Mouse (Mus musculus) right cerebral cortex, postnatal 10 days (tissue): ENCODE results near the gene Rbm44.
A peak's percentile ranks its signal among the peaks of the same experiment; 100 is the strongest.

Source experiments
- DNase-seq, 2 experiments: peaks; one replicate each; pipeline ENCODE4 v3.0.0; 2021; ENCODE audit warnings: low spot score in 2 of 2

Rbm44 gene

GRCm38 (mm10) chr1:91179086-91179485 lies 34.2 kb downstream of the Rbm44 start:
- DNase-seq: peak; percentile 85 to 86

- DNase-seq: peak; percentile 65 to 70
These were observed 34.8 kb downstream of the Rbm44 start, which contains the start of gene Ramp1 for GRCm38 (mm10) chr1:91179533-91180173. Gene Ramp1, plus strand, starts transcription at chr1:91179822.

- no peak for DNase-seq
These were observed 35.3 kb downstream of the Rbm44 start for GRCm38 (mm10) chr1:91180174-91180565.

GRCm38 (mm10) chr1:91180723-91181122 lies 35.8 kb downstream of the Rbm44 start:
- peak in 1 of 2 experiments; percentile 34 for DNase-seq

- DNase-seq: peak; percentile 35 to 40
These were observed 36.4 kb downstream of the Rbm44 start for GRCm38 (mm10) chr1:91181261-91181660.

- DNase-seq: peak in 1 of 2 experiments; percentile 32
These were observed 37.0 kb downstream of the Rbm44 start for GRCm38 (mm10) chr1:91181784-91182450.

GRCm38 (mm10) chr1:91183305-91183704 lies 38.4 kb downstream of the Rbm44 start:
- DNase-seq: peak; percentile 18 to 20

- no peak for DNase-seq
These were observed 41.8 kb downstream of the Rbm44 start for GRCm38 (mm10) chr1:91186677-91187076.

GRCm38 (mm10) chr1:91187315-91187714 lies 42.4 kb downstream of the Rbm44 start:
- no peak for DNase-seq

GRCm38 (mm10) chr1:91187786-91188640 lies 43.1 kb downstream of the Rbm44 start:
- no peak for DNase-seq

- no peak for DNase-seq
These were observed 44.1 kb downstream of the Rbm44 start for GRCm38 (mm10) chr1:91188851-91189460.

- no peak for DNase-seq
These were observed 47.3 kb downstream of the Rbm44 start for GRCm38 (mm10) chr1:91192184-91192583.

GRCm38 (mm10) chr1:91193242-91193641 lies 48.4 kb downstream of the Rbm44 start:
- no peak for DNase-seq

- no peak for DNase-seq
These were observed 48.8 kb downstream of the Rbm44 start for GRCm38 (mm10) chr1:91193680-91194079.

- no peak for DNase-seq
These were observed 54.9 kb downstream of the Rbm44 start for GRCm38 (mm10) chr1:91199793-91200192.

- no peak for DNase-seq
These were observed 56.2 kb downstream of the Rbm44 start for GRCm38 (mm10) chr1:91201122-91201521.

GRCm38 (mm10) chr1:91204221-91204765 lies 59.4 kb downstream of the Rbm44 start:
- no peak for DNase-seq

GRCm38 (mm10) chr1:91205651-91206050 lies 60.8 kb downstream of the Rbm44 start:
- no peak for DNase-seq

GRCm38 (mm10) chr1:91206336-91206735 lies 61.4 kb downstream of the Rbm44 start:
- no peak for DNase-seq

GRCm38 (mm10) chr1:91206873-91207272 lies 62.0 kb downstream of the Rbm44 start:
- DNase-seq: peak; percentile 70 to 83

- no peak for DNase-seq
These were observed 62.6 kb downstream of the Rbm44 start for GRCm38 (mm10) chr1:91207334-91208074.
